Mouse (Mus musculus): ENCODE measurements at regions not wholly inside any gene's neighbourhood (a gene's known extent, or its start where the extent isn't known, plus 50 kb on each side); places are given as distances from the start of the nearest gene placed in this dataset.

GRCm38 (mm10) chr3:63638572-63638971 lies 154.9 kb upstream of the Gm34302 start:
- no peak for DNase-seq

- no peak for DNase-seq
Observed at GRCm38 (mm10) chr3:63637913-63638312, 154.2 kb upstream of the Gm34302 start.

GRCm38 (mm10) chr3:63627724-63628123 lies 144.0 kb upstream of the Gm34302 start:
- DNase-seq: no peak

- no peak for DNase-seq
Observed at GRCm38 (mm10) chr3:63616127-63616526, 132.4 kb upstream of the Gm34302 start.

GRCm38 (mm10) chr3:63613652-63614051 lies 130.0 kb upstream of the Gm34302 start:
- DNase-seq: no peak

GRCm38 (mm10) chr3:63612767-63613363 lies 129.2 kb upstream of the Gm34302 start:
- DNase-seq: no peak

GRCm38 (mm10) chr3:63610113-63610919 lies 126.6 kb upstream of the Gm34302 start:
- DNase-seq: no peak

GRCm38 (mm10) chr3:63609454-63610112 lies 125.9 kb upstream of the Gm34302 start:
- no peak for DNase-seq

- DNase-seq: no peak
Observed at GRCm38 (mm10) chr3:63582717-63583696, 99.3 kb upstream of the Gm34302 start.

GRCm38 (mm10) chr3:63582180-63582579 lies 98.5 kb upstream of the Gm34302 start:
- DNase-seq: no peak

GRCm38 (mm10) chr3:63570607-63571353 lies 87.1 kb upstream of the Gm34302 start:
- peak in 1 of 2 experiments; percentile 49 for DNase-seq

- DNase-seq: no peak
Observed at GRCm38 (mm10) chr3:63570082-63570481, 86.4 kb upstream of the Gm34302 start.

- DNase-seq: no peak
Observed at GRCm38 (mm10) chr3:63569004-63569596, 85.4 kb upstream of the Gm34302 start.

GRCm38 (mm10) chr3:63567726-63568125 lies 84.0 kb upstream of the Gm34302 start:
- DNase-seq: no peak

- DNase-seq: no peak
Observed at GRCm38 (mm10) chr3:63563057-63563456, 79.4 kb upstream of the Gm34302 start.

GRCm38 (mm10) chr3:63562532-63562931 lies 78.9 kb upstream of the Gm34302 start:
- DNase-seq: no peak

- DNase-seq: no peak
Observed at GRCm38 (mm10) chr3:63560745-63561151, 77.1 kb upstream of the Gm34302 start.

- no peak for DNase-seq
Observed at GRCm38 (mm10) chr3:63556741-63557140, 73.1 kb upstream of the Gm34302 start.

- no peak for DNase-seq
Observed at GRCm38 (mm10) chr3:63554872-63555271, 71.2 kb upstream of the Gm34302 start.

- DNase-seq: no peak
Observed at GRCm38 (mm10) chr3:63553426-63553825, 69.7 kb upstream of the Gm34302 start.

GRCm38 (mm10) chr3:63551661-63552060 lies 68.0 kb upstream of the Gm34302 start:
- no peak for DNase-seq
